ENCODE assay signal across 7 mouse cellular contexts in genomic region chr2:158305948-158306695, GRCm38 (mm10). TPM values are rescaled to one million over a fixed set of nuclear protein-coding genes. Genes with fewer than 3 reads are reported as not detected.
DNase-seq lines count a peak whose midpoint lies in the region; ATAC-seq lines count a peak whose summit lies in the region.

TSS of gene Lbp (plus strand) at chr2:158306493.

- peak within 1 kb of the TSS; percentile 22 for H3K4me2 ChIP-seq in embryonic facial prominence, embryonic 13.5 days
- H3K4me2 ChIP-seq in limb, embryonic 13.5 days (replicated peaks), result no peak within 1 kb of the TSS; the same call in 1 of the 2 replicates
- no peak within 1 kb of the TSS for H3K4me2 ChIP-seq in neural tube, embryonic 13.5 days

- no peaks in the 10 kb centered on the region for H3K27me3 ChIP-seq in embryonic facial prominence, embryonic 13.5 days
- H3K27me3 ChIP-seq in limb, embryonic 13.5 days, result no peaks in the 10 kb centered on the region
- H3K27me3 ChIP-seq in neural tube, embryonic 13.5 days, result no peaks in the 10 kb centered on the region

- H3K4me3 ChIP-seq in embryonic facial prominence, embryonic 13.5 days, result no peak within 1 kb of the TSS
- H3K4me3 ChIP-seq in limb, embryonic 13.5 days, result no peak within 1 kb of the TSS
- H3K4me3 ChIP-seq in neural tube, embryonic 13.5 days, result no peak within 1 kb of the TSS

- peaks cover 13% of the 10 kb centered on the region for H3K4me1 ChIP-seq in embryonic facial prominence, embryonic 13.5 days
- H3K4me1 ChIP-seq in limb, embryonic 13.5 days, result peaks cover 10% of the 10 kb centered on the region
- H3K4me1 ChIP-seq in neural tube, embryonic 13.5 days (replicated peaks), result peaks cover 7% of the 10 kb centered on the region; the same call in 1 of the 2 replicates

- intact Hi-C loops in heart, postnatal 14 days (cut with DNase I), result no loop called here

- H3K9me3 ChIP-seq in embryonic facial prominence, embryonic 13.5 days, result no peaks in the 10 kb centered on the region
- H3K9me3 ChIP-seq in limb, embryonic 13.5 days, result no peaks in the 10 kb centered on the region
- H3K9me3 ChIP-seq in neural tube, embryonic 13.5 days, result peaks cover 2% of the 10 kb centered on the region; the same call in 1 of the 2 replicates

- peak; percentile 61 for DNase-seq in adrenal gland, postnatal 10 days
- peak; percentile 42 to 43 for DNase-seq in heart, postnatal 14 days
- no peak for DNase-seq in thymus, postnatal 4 days
- no peak for DNase-seq in thymus, postnatal 10 days (ENCODE audit: low spot score in 2 of 2)

- ATAC-seq in embryonic facial prominence, embryonic 13.5 days (ENCODE audit: insufficient number of reproducible peaks, insufficient read depth, low FRiP score, low TSS enrichment, low read depth), result peak; percentile 60; the same call in 1 of the 2 replicates
- ATAC-seq in limb, embryonic 13.5 days (ENCODE audit: low FRiP score, low read depth), result peak; percentile 51
- peak; percentile 23; the same call in 1 of the 2 replicates for ATAC-seq in neural tube, embryonic 13.5 days (ENCODE audit: low read depth)

- H3K36me3 ChIP-seq in embryonic facial prominence, embryonic 13.5 days, result no peaks in the 10 kb centered on the region
- no peaks in the 10 kb centered on the region for H3K36me3 ChIP-seq in limb, embryonic 13.5 days
- H3K36me3 ChIP-seq in neural tube, embryonic 13.5 days, result no peaks in the 10 kb centered on the region

- 47% methylated on average over 13 of the region's 13 CpGs for WGBS in embryonic facial prominence, embryonic 13.5 days
- 49% methylated on average over 13 of the region's 13 CpGs for WGBS in limb, embryonic 13.5 days
- WGBS in neural tube, embryonic 13.5 days, result 55% methylated on average over 13 of the region's 13 CpGs

- H3K9ac ChIP-seq in embryonic facial prominence, embryonic 13.5 days, result 0 out of 2 replicates have a peak within 1 kb of the TSS, but pooled peaks have one; percentile 44
- no peak within 1 kb of the TSS for H3K9ac ChIP-seq in limb, embryonic 13.5 days
- no peak within 1 kb of the TSS for H3K9ac ChIP-seq in neural tube, embryonic 13.5 days

- H3K27ac ChIP-seq in embryonic facial prominence, embryonic 13.5 days, result peak within 1 kb of the TSS; percentile 78
- H3K27ac ChIP-seq in limb, embryonic 13.5 days, result peak within 1 kb of the TSS; percentile 22; the same call in 1 of the 2 replicates
- no peak within 1 kb of the TSS for H3K27ac ChIP-seq in neural tube, embryonic 13.5 days (replicated peaks)

RNA-seq across cellular contexts. Expression of gene Lbp, which starts in this region (rescaled TPM):
- total RNA-seq in adrenal gland, postnatal 10 days (2021), result 10 to 100 TPM; 33.3 to 70.2 TPM
- polyA plus RNA-seq in embryonic facial prominence, embryonic 13.5 days (2015; fragmentation: Nextera tagmentation; extraction: Ambion mirVana), result 4.2 and 6.0 TPM in 2 replicates
- 10 to 100 TPM in 1 of 2 experiments, 1 to 10 TPM in 1; 8.7 to 11.6 TPM for total RNA-seq in heart, postnatal 14 days (2021)
- polyA plus RNA-seq in limb, embryonic 13.5 days (2015; fragmentation: Nextera tagmentation; extraction: Ambion mirVana), result 3.9 and 4.7 TPM in 2 replicates
- 5.2 and 5.3 TPM in 2 replicates for polyA plus RNA-seq in neural tube, embryonic 13.5 days (2015; fragmentation: Nextera tagmentation; extraction: Ambion mirVana)

Comparison
In these comparisons a context has a peak if more than half of its experiments do, and no peak if none do; other contexts are left out.
1. DNase-seq: peak in adrenal gland, postnatal 10 days (single experiment) and heart, postnatal 14 days (2 of 2); none in thymus, postnatal 4 days (single experiment) and thymus, postnatal 10 days (0 of 2).
2. Peak in every context shown above with its lines, with median percentiles within 50 percentile points of each other: ATAC-seq.